Mouse (Mus musculus) thymus, adult 2 months (tissue): ENCODE measurements around the gene Spi1.

ENCODE experiments used
- CTCF ChIP-seq: fragments of 200-500 bp; IDR thresholded peaks from 2 replicates; pipeline ENCODE4 v1.5.1; 2012; ENCODE audit warnings: mild to moderate bottlenecking, control low read depth, low read length, moderate library complexity, borderline replicate concordance; ENCODE audit not compliant: control insufficient read depth, poor library complexity, insufficient read depth; ENCODE audit errors: extremely low read depth
- POLR2A ChIP-seq: fragments of 200-500 bp; IDR thresholded peaks from 2 replicates; pipeline ENCODE4 v1.6.1; 2012; ENCODE audit warnings: mild to moderate bottlenecking, low read length, control low read depth, moderate library complexity; ENCODE audit not compliant: control insufficient read depth, poor library complexity, insufficient read depth; ENCODE audit errors: extremely low read depth

DNA sequence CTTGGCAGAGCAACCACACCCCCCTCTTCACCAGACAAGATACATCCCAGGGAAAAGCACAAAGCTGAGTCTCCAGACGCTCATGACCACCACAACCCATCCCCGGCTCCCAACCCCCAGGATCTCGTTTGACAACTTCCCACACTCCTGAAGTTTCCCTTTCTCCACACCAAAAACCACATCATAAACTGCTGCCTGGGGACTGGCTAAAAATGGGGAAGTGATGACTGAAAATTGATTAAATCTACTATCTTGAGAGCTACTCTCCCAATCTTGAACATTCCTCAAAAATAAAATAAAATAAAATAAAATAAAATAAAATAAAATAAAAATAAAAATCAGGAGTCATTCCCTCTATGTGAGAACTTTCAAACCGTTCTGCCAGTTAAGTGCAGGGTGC is 80.8 kb downstream of the Spi1 start:
- TF ChIP-seq CTCF (no peak), POLR2A (no peak)
